Mouse (Mus musculus) embryo, embryonic 11.5 days (tissue): Measurements from ENCODE around the gene Gm436.

Experiments
- DNase-seq: peaks from one replicate; pipeline ENCODE4 v3.0.0-alpha.2; 2012; ENCODE audit warnings: low read depth, low spot score

The Gm436 gene

GRCm38 (mm10) chr4:144686268-144686667 lies at the start of gene Gm436:
TSS of gene Gm436 (minus strand) at chr4:144686368.
- DNase-seq, result no peak

- no peak for DNase-seq
Observed at GRCm38 (mm10) chr4:144721304-144721703, 35.1 kb upstream of the Gm436 start, which contains the start of gene Gm13178. TSS of gene Gm13178 (minus strand) at chr4:144721404.

- DNase-seq, result no peak
Observed at GRCm38 (mm10) chr4:144719691-144720090, 33.5 kb upstream of the Gm436 start.

- no peak for DNase-seq
Observed at GRCm38 (mm10) chr4:144718288-144718687, 32.1 kb upstream of the Gm436 start.

GRCm38 (mm10) chr4:144638263-144638662 lies 47.9 kb downstream of the Gm436 start:
- no peak for DNase-seq
